Mouse (Mus musculus) left cerebral cortex, postnatal 10 days (tissue): ENCODE results near the gene Miip. TPM values are rescaled to one million over a fixed set of nuclear protein-coding genes. Genes with fewer than 3 reads are reported as not detected.

Experiments
- DNase-seq, 2 experiments: peaks; one replicate each; pipeline ENCODE4 v3.0.0; 2021 to 2022; ENCODE audit warnings: low spot score in 2 of 2, mixed read lengths in 1 of 2; ENCODE audit errors: extremely low spot score in 1 of 2
- intact Hi-C: fragments of 180-260 bp; cut with DNase I; formaldehyde crosslinking; loops from one replicate; pipeline ENCODE4 v1.15.1; 2025
- total RNA-seq, 2 experiments: library from RNA; stranded (reverse); gene quantifications; 2 replicates each; pipeline ENCODE4 v1.2.3; 2021

Miip gene
- total RNA-seq, 2 experiments from 2014 or later = 17.9 to 22.3 TPM

DNA sequence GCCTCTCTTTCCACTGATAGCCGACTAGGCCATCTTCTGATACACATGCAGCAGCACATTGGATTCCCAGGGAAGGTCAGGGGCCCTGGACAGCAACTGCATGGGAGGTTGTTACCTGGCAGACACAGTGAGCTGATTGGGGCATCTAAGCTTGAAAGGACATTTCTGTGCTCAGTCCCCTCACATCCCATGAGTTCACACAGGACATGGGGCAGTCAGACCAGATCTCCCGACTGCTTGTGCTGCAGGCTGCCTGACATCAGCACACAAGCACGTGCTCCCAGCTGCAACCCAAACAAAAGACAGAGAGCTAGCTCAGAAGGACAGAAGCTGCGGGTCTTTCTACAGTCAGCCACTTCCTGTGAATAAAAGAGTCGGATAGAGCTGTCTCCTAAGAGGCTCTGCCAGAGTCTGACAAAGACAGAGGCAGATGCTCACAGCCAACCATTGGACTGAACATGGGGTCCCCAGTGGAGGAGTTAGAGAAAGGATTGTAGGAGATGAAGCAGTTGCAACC lies 55.3 kb downstream of the Miip start:
- DNase-seq = no peak
- intact Hi-C loops = no loop called here

Other genes starting within 250 kb of the Miip start
- gene Zfp979, start 226.3 kb downstream of the Miip start, total RNA-seq = 1 to 10 TPM in 1 of 2 experiments, under 1 TPM in 1; 0.54 to 1.1 TPM
- not detected for gene Zfp534, start 166.3 kb downstream of the Miip start, total RNA-seq
- gene Zfp984, start 59.0 kb downstream of the Miip start, total RNA-seq = 1 to 10 TPM; 3.1 to 4.1 TPM
- 10 to 100 TPM; 14.5 to 18.1 TPM for gene Zfp933, start 20.4 kb downstream of the Miip start, total RNA-seq
- 1 to 10 TPM; 6.5 to 7.2 TPM for gene Fv1, start 163 bp upstream of the Miip start, total RNA-seq
- gene Mfn2, start 35.9 kb upstream of the Miip start, total RNA-seq = 100 to 1,000 TPM; 173 to 182 TPM
- 10 to 100 TPM; 17.2 to 17.7 TPM for gene Plod1, start 68.0 kb upstream of the Miip start, total RNA-seq
- gene 2510039O18Rik, start 72.1 kb upstream of the Miip start, total RNA-seq = 10 to 100 TPM; 26.8 to 28.4 TPM
- gene Nppb, start 117.0 kb upstream of the Miip start, total RNA-seq = not detected
- 1 to 10 TPM in 1 of 2 experiments, under 1 TPM in 1; 0.97 to 1.6 TPM for gene Nppa, start 131.9 kb upstream of the Miip start, total RNA-seq
- gene Clcn6, start 170.0 kb upstream of the Miip start, total RNA-seq = 10 to 100 TPM; 66.8 to 69.0 TPM
- 10 to 100 TPM; 21.7 to 22.6 TPM for gene Mthfr, start 170.3 kb upstream of the Miip start, total RNA-seq
- gene Agtrap, start 219.2 kb upstream of the Miip start, total RNA-seq = 1 to 10 TPM; 3.6 to 4.3 TPM